Mouse (Mus musculus) neural tube, embryonic 14.5 days (tissue): ENCODE measurements around the gene Zc2hc1c. TPM values are rescaled to one million over a fixed set of nuclear protein-coding genes. Genes with fewer than 3 reads are reported as not detected.
A peak's percentile ranks its signal among the peaks of the same experiment; 100 is the strongest.

Source experiments
- ATAC-seq: fragments of 200-750 bp; cut with Nextera tagmentation; 2 replicates; pipeline ENCODE4 v1.8.0; 2017; ENCODE audit warnings: low read depth, mild to moderate bottlenecking, moderate TSS enrichment, moderate library complexity
- H3K27ac ChIP-seq: fragments of 300-500 bp; sonication (generic); 2 replicates; pipeline ENCODE4 v1.5.1; 2014; ENCODE audit warnings: low read depth, mild to moderate bottlenecking, control low read depth, low read length, moderate library complexity, mixed read lengths
- H3K27me3 ChIP-seq: fragments of 300-500 bp; sonication (generic); 2 replicates; pipeline ENCODE4 v1.6.1; 2014; ENCODE audit warnings: low read length; ENCODE audit not compliant: control insufficient read depth, insufficient read depth
- H3K36me3 ChIP-seq: fragments of 300-500 bp; sonication (generic); 2 replicates; pipeline ENCODE4 v1.6.1; 2014; ENCODE audit warnings: low read length, mixed read lengths; ENCODE audit not compliant: control insufficient read depth, insufficient read depth
- H3K4me1 ChIP-seq: fragments of 300-500 bp; sonication (generic); 2 replicates; pipeline ENCODE4 v1.6.1; 2014; ENCODE audit warnings: low read length; ENCODE audit not compliant: control insufficient read depth, insufficient read depth
- H3K4me2 ChIP-seq: fragments of 300-500 bp; sonication (generic); 2 replicates; pipeline ENCODE4 v1.6.1; 2014; ENCODE audit warnings: mild to moderate bottlenecking, low read depth, low read length, control low read depth
- H3K4me3 ChIP-seq: fragments of 300-500 bp; sonication (generic); 2 replicates; pipeline ENCODE4 v1.5.1; 2014; ENCODE audit warnings: low read depth, low read length, control low read depth, mixed read lengths
- H3K9ac ChIP-seq: fragments of 300-500 bp; sonication (generic); replicated peaks from 2 replicates; pipeline ENCODE4 v1.6.1; 2014; ENCODE audit warnings: low read depth, mild to moderate bottlenecking, control low read depth, low read length, mixed read lengths
- H3K9me3 ChIP-seq: fragments of 300-500 bp; sonication (generic); 2 replicates; pipeline ENCODE4 v1.6.1; 2016; ENCODE audit warnings: low read length; ENCODE audit not compliant: control insufficient read depth
- WGBS: fragments of 180-500 bp; shearing (Covaris S2); extraction: QIAGEN DNeasy Blood & Tissue Kit; methylation state at CpG from one replicate; pipeline ENCODE4 v1.1.7; 2014; 5-methylcytosine and 5-hydroxymethylcytosine counted together
- polyA plus RNA-seq: library from polyadenylated mRNA; unstranded; fragments of >200 nt; fragmentation: Nextera tagmentation; extraction: Ambion mirVana; gene quantifications from 2 replicates; pipeline ENCODE4 v1.2.1, GENCODE M21; 2014

Zc2hc1c gene
- polyA plus RNA-seq, 1 experiment from 2014 or later, result 1.7 TPM

GRCm38 (mm10) chr12:85303256-85303655 lies 14.9 kb downstream of the Zc2hc1c start:
- no peak for ATAC-seq
- Histone ChIP-seq H3K9me3 (no peaks in the 10 kb centered on the region), H3K27me3 (no peaks in the 10 kb centered on the region), H3K4me1 (no peaks in the 10 kb centered on the region), H3K4me2 (no peak overlapping the region), H3K9ac (no peak overlapping the region), H3K4me3 (no peak overlapping the region), H3K36me3 (peaks cover 63% of the 10 kb centered on the region), H3K27ac (no peak overlapping the region)
- 82% methylated on average over 2 of the region's 2 CpGs for WGBS

DNA sequence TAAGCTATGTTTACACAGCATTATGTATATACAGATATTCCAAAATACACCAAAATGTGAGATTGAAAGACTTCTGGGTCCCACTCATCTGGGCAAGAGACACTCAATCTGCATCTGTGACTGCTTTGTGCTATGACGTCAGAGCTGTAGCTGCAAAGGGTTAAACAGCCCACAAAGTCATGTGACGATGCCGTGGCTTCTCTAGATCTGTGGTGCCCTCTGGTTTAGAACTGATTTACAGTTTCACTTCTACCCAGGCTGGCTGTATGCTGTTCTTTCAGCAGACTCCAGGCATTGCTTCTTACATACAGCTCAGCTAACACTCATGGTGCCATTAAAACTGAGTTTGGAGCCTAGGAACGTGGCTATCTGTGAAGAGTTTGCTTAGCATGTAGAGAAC lies 16.3 kb downstream of the Zc2hc1c start:
- WGBS, result 62% methylated on average over 4 of the region's 4 CpGs
- peaks cover 72% of the 10 kb centered on the region for H3K36me3 ChIP-seq
- H3K4me2 ChIP-seq, result no peak overlapping the region
- no peak for ATAC-seq
- no peaks in the 10 kb centered on the region for H3K4me1 ChIP-seq
- no peak overlapping the region for H3K4me3 ChIP-seq
- no peaks in the 10 kb centered on the region for H3K27me3 ChIP-seq
- no peak overlapping the region for H3K27ac ChIP-seq
- no peaks in the 10 kb centered on the region for H3K9me3 ChIP-seq
- no peak overlapping the region for H3K9ac ChIP-seq

- H3K4me2 ChIP-seq, result no peak overlapping the region
Observed at GRCm38 (mm10) chr12:85305247-85305892, 17.0 kb downstream of the Zc2hc1c start.

DNA sequence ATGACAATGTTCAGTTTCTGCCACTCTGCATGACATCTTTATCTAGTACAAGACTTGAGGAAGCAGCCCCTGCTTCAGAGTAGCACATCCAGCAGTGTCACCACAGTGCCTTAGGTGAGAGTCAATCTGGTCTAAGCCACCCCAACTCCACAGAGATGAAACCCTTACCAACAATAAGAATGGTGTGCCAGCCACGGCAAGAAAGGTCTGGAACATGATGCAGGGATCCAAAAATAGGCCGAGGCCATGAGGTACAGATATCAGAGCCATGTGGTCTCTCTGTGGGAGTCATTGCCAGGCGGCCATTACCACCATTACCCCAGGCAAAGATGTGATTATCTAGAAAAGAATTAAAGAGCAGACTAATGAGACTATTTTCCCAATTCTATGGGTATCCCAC lies 20.3 kb downstream of the Zc2hc1c start:
- H3K27me3 ChIP-seq, result no peaks in the 10 kb centered on the region
- peaks cover 75% of the 10 kb centered on the region for H3K36me3 ChIP-seq
- H3K27ac ChIP-seq, result no peak overlapping the region
- WGBS, result 75% methylated on average over 3 of the region's 3 CpGs
- no peaks in the 10 kb centered on the region for H3K9me3 ChIP-seq
- ATAC-seq, result no peak
- no peak overlapping the region for H3K4me3 ChIP-seq
- H3K4me1 ChIP-seq, result no peaks in the 10 kb centered on the region
- H3K4me2 ChIP-seq, result no peak overlapping the region
- no peak overlapping the region for H3K9ac ChIP-seq

More at GRCm38 (mm10) chr12:85305247-85305892, 17.0 kb downstream of the Zc2hc1c start:
- Histone ChIP-seq H3K4me1 (no peaks in the 10 kb centered on the region), H3K36me3 (peaks cover 74% of the 10 kb centered on the region), H3K9ac (no peak overlapping the region), H3K27ac (no peak overlapping the region), H3K4me3 (no peak overlapping the region), H3K9me3 (no peaks in the 10 kb centered on the region), H3K27me3 (no peaks in the 10 kb centered on the region)
- 49% methylated on average over 16 of the region's 16 CpGs for WGBS
- peak; percentile 68; the same call in 1 of the 2 replicates for ATAC-seq

GRCm38 (mm10) chr12:85330153-85330552 lies 41.8 kb downstream of the Zc2hc1c start:
- H3K4me1 ChIP-seq, result no peaks in the 10 kb centered on the region
- H3K4me3 ChIP-seq, result no peak overlapping the region
- WGBS, result 96% methylated on average over 7 of the region's 7 CpGs
- H3K4me2 ChIP-seq, result no peak overlapping the region
- H3K27ac ChIP-seq, result no peak overlapping the region
- no peaks in the 10 kb centered on the region for H3K27me3 ChIP-seq
- H3K9ac ChIP-seq, result no peak overlapping the region
- no peaks in the 10 kb centered on the region for H3K9me3 ChIP-seq
- H3K36me3 ChIP-seq, result peaks cover 45% of the 10 kb centered on the region
- no peak for ATAC-seq

DNA sequence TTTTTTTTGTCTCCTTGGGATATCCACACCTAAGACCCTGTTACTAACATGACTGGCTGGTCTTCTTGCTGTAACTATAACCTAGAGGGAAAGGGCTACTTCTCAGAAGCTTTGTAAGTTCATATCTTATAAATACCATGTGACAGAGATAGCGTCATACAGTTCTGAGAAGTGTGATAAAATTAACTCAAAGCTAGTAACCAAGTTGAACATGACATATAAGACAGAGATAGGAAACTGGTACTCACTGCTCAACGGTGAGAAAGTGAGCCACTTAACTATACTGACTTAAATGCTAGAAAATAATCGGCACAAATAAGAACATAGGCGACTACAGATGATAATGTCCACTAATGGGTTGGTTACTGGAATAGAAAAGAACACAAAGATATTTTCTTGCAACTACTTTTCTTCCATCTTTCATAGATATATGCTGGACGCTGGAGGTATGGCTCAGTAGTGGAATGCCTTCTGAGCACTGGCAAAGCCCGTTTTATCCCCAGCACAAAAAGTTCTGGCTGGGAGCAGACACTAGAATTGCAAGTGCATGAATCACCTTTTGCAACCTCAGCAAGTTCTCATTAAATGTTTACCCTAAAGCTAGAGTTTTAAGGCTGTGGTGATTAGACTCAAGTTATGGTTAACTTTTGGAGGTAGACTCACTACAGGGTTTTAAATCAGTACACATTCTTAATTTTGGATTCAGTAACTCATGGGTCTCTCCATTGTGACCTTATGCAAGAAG lies 49.3 kb downstream of the Zc2hc1c start:
- peaks cover 5% of the 10 kb centered on the region; the same call in 1 of the 2 replicates for H3K36me3 ChIP-seq
- H3K4me3 ChIP-seq, result no peak overlapping the region
- ATAC-seq, result no peak
- no peak overlapping the region for H3K27ac ChIP-seq
- H3K27me3 ChIP-seq, result no peaks in the 10 kb centered on the region
- H3K4me1 ChIP-seq, result peaks cover 12% of the 10 kb centered on the region
- H3K9me3 ChIP-seq, result no peaks in the 10 kb centered on the region
- WGBS, result 90% methylated on average over 6 of the region's 6 CpGs
- H3K4me2 ChIP-seq, result peak overlapping the region; percentile 79
- H3K9ac ChIP-seq, result no peak overlapping the region

GRCm38 (mm10) chr12:85338815-85339214 lies 50.4 kb downstream of the Zc2hc1c start:
- H3K27ac ChIP-seq, result peak overlapping the region; percentile 76
- peak overlapping the region; percentile 79 for H3K4me2 ChIP-seq
- no peaks in the 10 kb centered on the region for H3K9me3 ChIP-seq
- peaks cover 4% of the 10 kb centered on the region; the same call in 1 of the 2 replicates for H3K36me3 ChIP-seq
- peak overlapping the region; percentile 69 for H3K4me3 ChIP-seq
- H3K9ac ChIP-seq, result peak overlapping the region; percentile 84
- H3K27me3 ChIP-seq, result no peaks in the 10 kb centered on the region
- peaks cover 12% of the 10 kb centered on the region for H3K4me1 ChIP-seq
- WGBS, result under 1% methylated on average over 37 of the region's 42 CpGs
- ATAC-seq, result peak; percentile 84

DNA sequence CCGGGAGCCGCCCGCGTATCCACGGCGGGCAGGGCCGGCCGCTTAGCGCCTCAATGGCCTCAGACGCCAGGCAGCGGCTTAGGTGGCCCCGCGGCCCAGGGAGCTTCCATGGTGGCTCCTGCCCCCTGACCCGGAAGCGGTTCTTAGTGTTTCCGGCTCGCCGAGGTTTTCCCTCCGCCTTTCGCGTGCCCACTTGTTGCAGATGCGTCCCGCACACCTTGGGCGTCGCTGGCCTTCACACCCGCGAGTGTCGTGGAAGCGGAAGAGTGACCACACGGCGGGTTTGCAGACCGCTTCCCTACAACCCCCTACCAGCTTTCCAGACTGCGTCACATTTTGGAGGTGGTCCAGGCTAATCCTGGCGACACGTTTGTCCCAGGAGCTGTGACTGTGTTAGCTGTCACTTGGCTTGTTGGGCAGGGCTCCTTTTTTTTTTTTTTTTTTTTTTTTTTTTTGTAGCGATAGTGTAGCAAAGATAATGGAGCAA lies 50.9 kb downstream of the Zc2hc1c start, which contains the start of gene Nek9:
TSS of gene Nek9 (minus strand) at position 120 of the 487 bp plus-strand sequence.
- 0% methylated on average over 34 of the region's 36 CpGs for WGBS
- H3K9ac ChIP-seq, result peak within 1 kb of the TSS; percentile 84
- no peaks in the 10 kb centered on the region for H3K9me3 ChIP-seq
- H3K27me3 ChIP-seq, result no peaks in the 10 kb centered on the region
- peak within 1 kb of the TSS; percentile 79 for H3K4me2 ChIP-seq
- peak; percentile 92 for ATAC-seq
- H3K36me3 ChIP-seq, result peaks cover 4% of the 10 kb centered on the region; the same call in 1 of the 2 replicates
- peak within 1 kb of the TSS; percentile 69 for H3K4me3 ChIP-seq
- peak within 1 kb of the TSS; percentile 76 for H3K27ac ChIP-seq
- H3K4me1 ChIP-seq, result peaks cover 12% of the 10 kb centered on the region

DNA sequence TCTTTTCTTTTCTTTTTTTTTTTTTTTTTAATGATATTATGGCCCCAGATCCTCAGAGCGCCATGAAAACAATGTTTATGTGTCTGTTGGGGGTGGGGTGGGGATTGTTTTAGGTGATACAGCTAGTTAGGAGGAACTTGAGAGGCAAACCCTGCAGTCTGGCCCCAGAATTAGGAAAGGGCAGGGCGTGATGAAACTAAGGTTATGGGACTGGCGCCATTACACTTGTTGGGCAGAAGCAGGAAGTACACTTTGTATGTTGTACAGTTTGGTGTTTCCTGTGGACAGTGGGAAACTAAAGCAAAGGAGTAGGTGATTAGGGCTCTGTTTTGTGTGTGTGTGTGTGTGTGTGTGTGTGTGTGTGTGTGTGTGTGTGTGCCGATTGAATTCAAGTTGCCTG lies 51.6 kb downstream of the Zc2hc1c start:
- peaks cover 4% of the 10 kb centered on the region; the same call in 1 of the 2 replicates for H3K36me3 ChIP-seq
- peak overlapping the region; percentile 9; the same call in 1 of the 2 replicates for H3K4me3 ChIP-seq
- no peaks in the 10 kb centered on the region for H3K9me3 ChIP-seq
- no peak for ATAC-seq
- no peak overlapping the region for H3K9ac ChIP-seq
- H3K27me3 ChIP-seq, result no peaks in the 10 kb centered on the region
- no peak overlapping the region for H3K27ac ChIP-seq
- H3K4me2 ChIP-seq, result no peak overlapping the region
- H3K4me1 ChIP-seq, result peaks cover 12% of the 10 kb centered on the region
- 42% methylated on average over 4 of the region's 4 CpGs for WGBS
